Mouse (Mus musculus) G1E (cell line): ENCODE measurements at regions not wholly inside any gene's neighbourhood (a gene's known extent, or its start where the extent isn't known, plus 50 kb on each side); places are given as distances from the start of the nearest gene placed in this dataset.

ENCODE experiments used
- CTCF ChIP-seq: IDR thresholded peaks from 2 replicates; pipeline ENCODE4 v1.5.1; 2012; ENCODE audit warnings: low read depth, low read length, inconsistent platforms, mixed read lengths
- GATA1 ChIP-seq: IDR thresholded peaks from 2 replicates; pipeline ENCODE4 v1.6.1; 2012; ENCODE audit warnings: borderline replicate concordance, low read length, inconsistent platforms, mixed read lengths

DNA sequence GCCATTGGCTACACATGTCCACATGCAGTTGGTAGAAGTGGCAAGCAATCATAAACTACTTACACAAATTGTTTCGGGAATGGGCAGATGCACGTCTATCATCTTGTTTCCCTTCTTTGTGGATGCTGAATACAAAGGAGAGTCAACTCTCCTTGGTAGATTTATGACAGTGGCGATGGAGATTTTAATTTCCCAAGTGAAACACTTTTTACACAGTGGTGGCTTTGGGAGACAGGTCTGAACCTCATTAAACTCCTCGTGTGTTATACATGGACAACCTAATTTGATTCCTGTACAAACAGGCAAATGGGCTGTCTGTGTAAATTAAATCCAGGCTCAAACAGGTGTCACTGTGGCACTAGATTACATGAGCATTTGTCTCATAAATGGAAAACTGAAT, 887.1 kb upstream of the Ddx18 start:
- TF ChIP-seq GATA1 (no peak), CTCF (no peak)
